Mouse (Mus musculus) midbrain, embryonic 12.5 days (tissue): ENCODE measurements at regions not wholly inside any gene's neighbourhood (a gene's known extent, or its start where the extent isn't known, plus 50 kb on each side); places are given as distances from the start of the nearest gene placed in this dataset.

Experiments
- ATAC-seq: fragments of 200-750 bp; cut with Nextera tagmentation; 2 replicates; pipeline ENCODE4 v1.8.0; 2017; ENCODE audit warnings: low read depth, moderate TSS enrichment, moderate library complexity; ENCODE audit not compliant: low FRiP score
- H3K27ac ChIP-seq: fragments of 300-500 bp; sonication (generic); replicated peaks from 2 replicates; pipeline ENCODE4 v1.5.1; 2016; ENCODE audit warnings: mild to moderate bottlenecking
- H3K27me3 ChIP-seq: fragments of 300-500 bp; sonication (generic); 2 replicates; pipeline ENCODE4 v1.6.1; 2016; ENCODE audit warnings: mild to moderate bottlenecking
- H3K36me3 ChIP-seq: fragments of 300-500 bp; sonication (generic); 2 replicates; pipeline ENCODE4 v1.6.1; 2016
- H3K4me1 ChIP-seq: fragments of 300-500 bp; sonication (generic); 2 replicates; pipeline ENCODE4 v1.6.1; 2016
- H3K4me2 ChIP-seq: fragments of 300-500 bp; sonication (generic); replicated peaks from 2 replicates; pipeline ENCODE4 v1.6.1; 2016; ENCODE audit warnings: mild to moderate bottlenecking, moderate library complexity
- H3K4me3 ChIP-seq: fragments of 300-500 bp; sonication (generic); 2 replicates; pipeline ENCODE4 v1.5.1; 2016; ENCODE audit warnings: mild to moderate bottlenecking
- H3K9ac ChIP-seq: fragments of 300-500 bp; sonication (generic); replicated peaks from 2 replicates; pipeline ENCODE4 v1.6.1; 2016; ENCODE audit warnings: mild to moderate bottlenecking, moderate library complexity
- H3K9me3 ChIP-seq: fragments of 300-500 bp; sonication (generic); 2 replicates; pipeline ENCODE4 v1.6.1; 2016; ENCODE audit warnings: mild to moderate bottlenecking
- WGBS: fragments of 180-500 bp; shearing (Covaris S2); methylation state at CpG from one replicate; pipeline ENCODE4 v1.1.7; 2016; 5-methylcytosine and 5-hydroxymethylcytosine counted together

GRCm38 (mm10) chr13:71649031-71649430 lies 314.5 kb downstream of the Irx1 start:
- H3K9ac ChIP-seq: no peak overlapping the region
- H3K27ac ChIP-seq: no peak overlapping the region
- no peaks in the 10 kb centered on the region for H3K9me3 ChIP-seq
- ATAC-seq: no peak
- 0 out of 2 replicates have a peak, but pooled peaks cover 6% of the 10 kb centered on the region for H3K4me1 ChIP-seq
- no peak overlapping the region for H3K4me3 ChIP-seq
- WGBS: 54% methylated on average over 2 of the region's 2 CpGs
- no peaks in the 10 kb centered on the region for H3K36me3 ChIP-seq
- no peaks in the 10 kb centered on the region for H3K27me3 ChIP-seq
- H3K4me2 ChIP-seq: no peak overlapping the region

- Histone ChIP-seq H3K4me1 (peaks cover 2% of the 10 kb centered on the region; the same call in 1 of the 2 replicates), H3K4me3 (no peak overlapping the region), H3K27me3 (no peaks in the 10 kb centered on the region), H3K9me3 (no peaks in the 10 kb centered on the region), H3K36me3 (no peaks in the 10 kb centered on the region), H3K9ac (no peak overlapping the region), H3K4me2 (no peak overlapping the region), H3K27ac (no peak overlapping the region)
- whole genome bisulfite sequencing: 61% methylated on average over 2 of the region's 2 CpGs
- ATAC-seq: no peak
These were observed 332.1 kb downstream of the Irx1 start for GRCm38 (mm10) chr13:71631447-71631846.

- H3K27ac ChIP-seq: no peak overlapping the region
- H3K4me1 ChIP-seq: peaks cover 3% of the 10 kb centered on the region; the same call in 1 of the 2 replicates
- ATAC-seq: no peak
- H3K9me3 ChIP-seq: no peaks in the 10 kb centered on the region
- H3K36me3 ChIP-seq: no peaks in the 10 kb centered on the region
- H3K27me3 ChIP-seq: no peaks in the 10 kb centered on the region
- no peak overlapping the region for H3K9ac ChIP-seq
- no peak overlapping the region for H3K4me3 ChIP-seq
- no peak overlapping the region for H3K4me2 ChIP-seq
- WGBS: 19% methylated on average over 2 of the region's 2 CpGs
These were observed 346.3 kb downstream of the Irx1 start for GRCm38 (mm10) chr13:71617198-71617597.

GRCm38 (mm10) chr13:71612393-71613179 lies 350.9 kb downstream of the Irx1 start:
- Histone ChIP-seq H3K4me2 (no peak overlapping the region), H3K27ac (no peak overlapping the region), H3K4me3 (no peak overlapping the region), H3K4me1 (peaks cover 3% of the 10 kb centered on the region; the same call in 1 of the 2 replicates), H3K9me3 (no peaks in the 10 kb centered on the region), H3K36me3 (no peaks in the 10 kb centered on the region), H3K27me3 (no peaks in the 10 kb centered on the region), H3K9ac (no peak overlapping the region)
- ATAC-seq: no peak
- 85% methylated on average over 7 of the region's 7 CpGs for WGBS

- Histone ChIP-seq H3K4me2 (no peak overlapping the region), H3K4me3 (no peak overlapping the region), H3K4me1 (no peaks in the 10 kb centered on the region), H3K9me3 (no peaks in the 10 kb centered on the region), H3K36me3 (no peaks in the 10 kb centered on the region), H3K9ac (no peak overlapping the region), H3K27ac (no peak overlapping the region), H3K27me3 (no peaks in the 10 kb centered on the region)
- no peak for ATAC-seq
- WGBS: 56% methylated on average over 4 of the region's 4 CpGs
These were observed 381.0 kb downstream of the Irx1 start for GRCm38 (mm10) chr13:71582486-71582885.

GRCm38 (mm10) chr13:71565895-71566294 lies 397.6 kb downstream of the Irx1 start:
- WGBS: 76% methylated on average over 6 of the region's 6 CpGs
- Histone ChIP-seq H3K27me3 (peaks cover 23% of the 10 kb centered on the region; the same call in 1 of the 2 replicates), H3K9me3 (no peaks in the 10 kb centered on the region), H3K9ac (no peak overlapping the region), H3K4me1 (no peaks in the 10 kb centered on the region), H3K27ac (no peak overlapping the region), H3K36me3 (no peaks in the 10 kb centered on the region), H3K4me2 (no peak overlapping the region), H3K4me3 (no peak overlapping the region)
- no peak for ATAC-seq

GRCm38 (mm10) chr13:71565388-71565787 lies 398.1 kb downstream of the Irx1 start:
- Histone ChIP-seq H3K9me3 (no peaks in the 10 kb centered on the region), H3K4me3 (no peak overlapping the region), H3K27me3 (peaks cover 23% of the 10 kb centered on the region; the same call in 1 of the 2 replicates), H3K36me3 (no peaks in the 10 kb centered on the region), H3K4me2 (no peak overlapping the region), H3K27ac (no peak overlapping the region), H3K4me1 (no peaks in the 10 kb centered on the region), H3K9ac (no peak overlapping the region)
- WGBS: 83% methylated on average over 7 of the region's 7 CpGs
- ATAC-seq: no peak

GRCm38 (mm10) chr13:71558477-71559215 lies 404.9 kb downstream of the Irx1 start:
- ATAC-seq: peak; percentile 86

GRCm38 (mm10) chr13:71555471-71555870 lies 408.1 kb downstream of the Irx1 start:
- Histone ChIP-seq H3K9me3 (no peaks in the 10 kb centered on the region), H3K4me1 (peaks cover 9% of the 10 kb centered on the region), H3K27me3 (peaks cover 6% of the 10 kb centered on the region), H3K36me3 (no peaks in the 10 kb centered on the region), H3K4me2 (no peak overlapping the region), H3K4me3 (no peak overlapping the region), H3K27ac (no peak overlapping the region), H3K9ac (no peak overlapping the region)
- whole genome bisulfite sequencing: 86% methylated on average over 6 of the region's 6 CpGs
- no peak for ATAC-seq

More at GRCm38 (mm10) chr13:71558477-71559215, 404.9 kb downstream of the Irx1 start:
- Histone ChIP-seq H3K4me2 (0 out of 2 replicates have a peak overlapping the region, but pooled peaks have one; percentile 11), H3K9me3 (no peaks in the 10 kb centered on the region), H3K4me3 (no peak overlapping the region), H3K4me1 (peaks cover 9% of the 10 kb centered on the region), H3K27me3 (peaks cover 26% of the 10 kb centered on the region), H3K36me3 (no peaks in the 10 kb centered on the region), H3K9ac (no peak overlapping the region), H3K27ac (peak overlapping the region; percentile 52)
- 34% methylated on average over 14 of the region's 14 CpGs for WGBS

GRCm38 (mm10) chr13:71550109-71550508 lies 413.4 kb downstream of the Irx1 start:
- H3K4me1 ChIP-seq: no peaks in the 10 kb centered on the region
- ATAC-seq: no peak
- H3K36me3 ChIP-seq: no peaks in the 10 kb centered on the region
- H3K9ac ChIP-seq: no peak overlapping the region
- H3K9me3 ChIP-seq: no peaks in the 10 kb centered on the region
- no peak overlapping the region for H3K4me3 ChIP-seq
- H3K27ac ChIP-seq: no peak overlapping the region
- H3K27me3 ChIP-seq: no peaks in the 10 kb centered on the region; the same call in 1 of the 2 replicates
- H3K4me2 ChIP-seq: no peak overlapping the region
- 48% methylated on average over 1 of the region's 1 CpGs for WGBS

- no peak for ATAC-seq
- H3K4me1 ChIP-seq: no peaks in the 10 kb centered on the region
- WGBS: 90% methylated on average over 10 of the region's 10 CpGs
These were observed 414.2 kb downstream of the Irx1 start for GRCm38 (mm10) chr13:71549206-71549831.

GRCm38 (mm10) chr13:71538226-71538625 lies 425.3 kb downstream of the Irx1 start:
- Histone ChIP-seq H3K9ac (no peak overlapping the region), H3K27me3 (no peaks in the 10 kb centered on the region), H3K9me3 (no peaks in the 10 kb centered on the region), H3K4me2 (no peak overlapping the region), H3K36me3 (no peaks in the 10 kb centered on the region), H3K4me1 (no peaks in the 10 kb centered on the region), H3K4me3 (no peak overlapping the region), H3K27ac (no peak overlapping the region)
- WGBS: 81% methylated on average over 4 of the region's 4 CpGs
- no peak for ATAC-seq

More at GRCm38 (mm10) chr13:71549206-71549831, 414.2 kb downstream of the Irx1 start:
- Histone ChIP-seq H3K4me3 (no peak overlapping the region), H3K9ac (no peak overlapping the region), H3K27me3 (no peaks in the 10 kb centered on the region), H3K27ac (no peak overlapping the region), H3K9me3 (no peaks in the 10 kb centered on the region), H3K36me3 (no peaks in the 10 kb centered on the region), H3K4me2 (no peak overlapping the region)
